Mouse (Mus musculus): Measurements from ENCODE around the gene Mrpl32.

Mrpl32 gene

GRCm38 (mm10) chr13:14612926-14613529, at the start of gene Mrpl32, which contains the start of gene Psma2:
TSS of gene Mrpl32 (minus strand) at chr13:14613165.
TSS of gene Psma2 (plus strand) at chr13:14613240.
- DNase-seq (ENCODE audit: extremely low spot score) = peak; percentile 97

- no peak for DNase-seq (ENCODE audit: extremely low spot score)
These were observed 36.3 kb upstream of the Mrpl32 start for GRCm38 (mm10) chr13:14649301-14649700.

- DNase-seq (ENCODE audit: extremely low spot score) = no peak
These were observed 27.0 kb upstream of the Mrpl32 start for GRCm38 (mm10) chr13:14639998-14640397.

- peak; percentile 90 for DNase-seq (ENCODE audit: extremely low spot score)
These were observed 17.0 kb upstream of the Mrpl32 start, which contains the start of gene AW209491 for GRCm38 (mm10) chr13:14629726-14630641. TSS of gene AW209491 (plus strand) at chr13:14630154.

- DNase-seq (ENCODE audit: extremely low spot score) = peak; percentile 52
These were observed 5.8 kb upstream of the Mrpl32 start for GRCm38 (mm10) chr13:14618724-14619123.

GRCm38 (mm10) chr13:14613553-14613952, 588 bp upstream of the Mrpl32 start:
- no peak for DNase-seq (ENCODE audit: extremely low spot score)

GRCm38 (mm10) chr13:14612463-14612862, 502 bp downstream of the Mrpl32 start:
- DNase-seq (ENCODE audit: extremely low spot score) = no peak

- no peak for DNase-seq (ENCODE audit: extremely low spot score)
These were observed 5.3 kb downstream of the Mrpl32 start for GRCm38 (mm10) chr13:14607616-14608015.

GRCm38 (mm10) chr13:14602744-14603143, 10.2 kb downstream of the Mrpl32 start:
- DNase-seq (ENCODE audit: extremely low spot score) = no peak

GRCm38 (mm10) chr13:14580392-14580791, 32.6 kb downstream of the Mrpl32 start:
- DNase-seq (ENCODE audit: extremely low spot score) = no peak

GRCm38 (mm10) chr13:14574128-14574527, 38.8 kb downstream of the Mrpl32 start:
- no peak for DNase-seq (ENCODE audit: extremely low spot score)

- no peak for DNase-seq (ENCODE audit: extremely low spot score)
These were observed 51.6 kb downstream of the Mrpl32 start for GRCm38 (mm10) chr13:14561336-14561735.

Measured in embryo, embryonic 9.5 days (tissue).